Mouse (Mus musculus) thymus, postnatal 25 days (tissue): Measurements from ENCODE around the gene Cox4i2.

Experiments used
- DNase-seq: peaks from one replicate; pipeline ENCODE4 v3.0.0; 2022

Cox4i2 gene

DNA sequence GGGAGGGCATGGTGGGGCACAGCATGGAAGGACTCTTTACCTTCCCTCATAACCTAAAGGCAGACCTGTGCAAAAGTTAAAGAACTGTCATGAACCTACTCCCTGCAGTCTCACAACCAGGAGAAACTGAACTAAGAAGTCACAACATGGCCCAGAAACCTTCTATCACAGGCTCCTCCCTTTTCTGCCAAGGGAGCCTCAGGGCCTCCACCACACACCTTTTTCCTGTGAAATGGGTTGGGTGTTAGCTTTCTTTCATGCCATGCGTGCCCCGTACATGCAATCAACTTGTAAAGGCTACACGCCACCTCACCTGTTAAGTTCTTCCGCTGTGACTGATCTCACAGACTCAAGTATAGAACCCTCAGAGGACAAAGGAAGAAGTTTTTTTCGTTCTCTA is 49.1 kb downstream of the Cox4i2 start:
- no peak for DNase-seq

DNA sequence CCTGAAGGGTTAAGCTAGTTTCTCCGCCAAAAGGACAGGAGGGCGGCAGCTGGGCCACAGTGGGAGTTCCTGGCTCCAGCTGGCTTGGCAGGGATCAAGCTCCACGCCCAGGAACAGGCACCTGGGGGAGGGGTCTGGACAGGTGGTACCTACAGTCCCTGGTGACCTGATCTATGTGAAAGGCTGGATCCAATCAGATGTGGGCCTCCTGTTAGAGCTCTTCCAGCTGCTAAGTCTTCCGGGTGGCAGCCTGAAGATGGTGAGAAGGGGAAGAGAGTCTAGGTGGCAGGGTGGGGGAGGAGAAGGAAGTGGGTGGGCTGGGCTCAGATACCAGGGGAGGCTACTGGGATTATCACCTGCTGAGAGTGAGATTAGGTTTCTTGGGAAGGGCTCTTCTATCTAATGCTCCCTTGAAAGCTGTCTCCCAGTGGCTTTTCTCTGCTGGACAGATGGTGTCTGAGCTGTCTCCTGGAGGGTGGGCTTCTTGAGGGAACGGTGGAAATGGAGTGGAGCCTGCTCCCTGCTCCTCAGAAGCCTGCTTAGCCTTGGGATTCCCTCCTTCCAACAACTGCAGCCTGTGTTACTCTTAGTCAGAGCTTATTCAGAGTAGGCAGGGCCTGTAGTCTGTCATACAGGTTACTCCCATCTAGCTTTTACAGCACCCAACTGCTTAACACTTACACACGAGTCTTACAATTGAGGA is 50.6 kb downstream of the Cox4i2 start:
- peak; percentile 63 for DNase-seq

DNA sequence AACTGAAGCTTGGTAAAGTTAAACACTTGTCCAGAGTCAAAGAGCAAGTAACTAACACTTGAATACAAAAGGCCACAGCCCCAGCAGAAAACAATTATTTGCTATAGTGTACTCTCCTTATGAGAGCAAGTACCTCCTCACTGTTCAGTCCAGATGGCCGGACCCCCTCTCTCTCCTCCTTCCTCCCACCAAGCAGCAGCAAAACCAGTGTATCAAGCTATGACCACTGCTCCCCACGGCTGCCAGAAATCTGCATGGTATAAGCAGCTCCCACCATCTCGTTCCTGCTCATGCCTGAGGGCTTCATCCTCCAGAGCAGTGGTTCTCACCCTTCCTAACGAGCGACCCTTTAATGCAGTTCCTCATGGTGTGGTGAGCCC is 51.1 kb downstream of the Cox4i2 start:
- no peak for DNase-seq

DNA sequence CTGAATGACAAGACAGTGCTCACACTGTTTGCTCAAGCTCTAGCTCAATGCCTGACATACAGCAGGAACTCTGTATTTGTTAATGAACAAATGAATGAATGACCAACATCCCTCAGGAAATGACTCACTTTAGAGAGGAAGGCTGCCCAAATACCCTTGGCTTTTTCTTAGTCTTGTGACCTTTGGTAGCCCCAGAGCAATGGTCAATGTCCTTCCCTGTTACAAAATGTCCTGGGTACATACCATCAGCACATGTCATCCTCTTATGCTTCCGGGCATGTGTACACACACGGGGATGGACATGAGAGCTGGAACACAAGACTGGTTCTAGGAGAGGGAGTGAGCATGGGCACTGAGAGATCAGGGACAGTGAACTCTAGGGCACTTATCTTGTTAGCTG is 52.1 kb downstream of the Cox4i2 start:
- DNase-seq: no peak

DNA sequence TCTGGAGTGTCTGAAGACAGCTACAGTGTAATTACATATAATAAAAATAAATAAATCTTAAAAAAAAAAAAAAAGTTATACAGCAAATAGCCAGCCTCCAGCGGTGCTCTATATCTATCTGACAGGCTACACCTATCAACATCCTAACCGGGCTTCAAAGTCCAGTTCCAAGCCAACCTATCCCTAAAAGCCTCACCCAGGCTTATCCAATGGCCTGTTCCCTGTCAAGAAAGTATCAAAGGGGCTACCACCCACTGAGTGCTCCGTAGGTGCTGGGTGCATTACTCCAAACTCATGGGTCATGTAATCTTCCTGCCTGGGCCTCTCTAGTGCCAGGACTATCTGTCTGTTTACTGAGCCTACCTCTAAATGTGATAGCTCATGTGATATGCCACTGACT is 54.2 kb downstream of the Cox4i2 start:
- DNase-seq: no peak

DNA sequence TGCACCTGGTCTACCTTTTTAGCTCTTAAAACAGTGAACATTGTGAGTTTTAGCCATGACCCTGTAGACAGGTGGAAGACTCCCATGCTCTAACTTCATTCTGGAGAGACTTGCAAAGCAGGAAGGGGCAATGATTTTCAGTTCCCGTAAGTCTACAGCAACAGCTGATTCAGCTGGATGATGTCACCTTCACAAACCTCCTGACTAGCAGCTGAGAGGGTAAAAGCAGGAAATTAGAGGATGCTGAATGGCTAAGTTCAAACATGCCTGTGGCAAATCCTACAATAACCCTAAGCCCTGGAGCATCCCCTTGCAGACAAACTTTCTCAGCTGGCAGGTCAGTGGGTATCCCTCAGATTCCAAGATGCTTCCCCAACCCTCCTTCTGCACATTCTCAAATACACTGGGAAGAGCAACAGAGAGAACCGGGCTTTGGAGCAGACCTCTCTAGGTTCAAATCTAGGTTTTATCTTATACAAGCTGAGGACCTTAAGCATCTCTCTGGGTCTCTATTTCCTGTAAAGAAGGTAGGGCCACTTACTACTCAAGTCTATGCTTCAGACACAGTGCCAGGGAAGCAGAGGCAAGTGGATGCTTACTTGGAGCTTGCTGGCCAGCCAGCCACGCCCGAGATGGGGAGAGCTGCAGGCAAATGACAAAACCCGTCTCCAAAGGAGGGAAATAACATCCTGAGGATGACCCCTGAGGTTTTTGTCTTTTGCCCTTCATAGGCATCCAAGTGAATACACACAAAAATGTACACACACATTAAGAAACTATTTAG is 56.4 kb downstream of the Cox4i2 start:
- DNase-seq: no peak

DNA sequence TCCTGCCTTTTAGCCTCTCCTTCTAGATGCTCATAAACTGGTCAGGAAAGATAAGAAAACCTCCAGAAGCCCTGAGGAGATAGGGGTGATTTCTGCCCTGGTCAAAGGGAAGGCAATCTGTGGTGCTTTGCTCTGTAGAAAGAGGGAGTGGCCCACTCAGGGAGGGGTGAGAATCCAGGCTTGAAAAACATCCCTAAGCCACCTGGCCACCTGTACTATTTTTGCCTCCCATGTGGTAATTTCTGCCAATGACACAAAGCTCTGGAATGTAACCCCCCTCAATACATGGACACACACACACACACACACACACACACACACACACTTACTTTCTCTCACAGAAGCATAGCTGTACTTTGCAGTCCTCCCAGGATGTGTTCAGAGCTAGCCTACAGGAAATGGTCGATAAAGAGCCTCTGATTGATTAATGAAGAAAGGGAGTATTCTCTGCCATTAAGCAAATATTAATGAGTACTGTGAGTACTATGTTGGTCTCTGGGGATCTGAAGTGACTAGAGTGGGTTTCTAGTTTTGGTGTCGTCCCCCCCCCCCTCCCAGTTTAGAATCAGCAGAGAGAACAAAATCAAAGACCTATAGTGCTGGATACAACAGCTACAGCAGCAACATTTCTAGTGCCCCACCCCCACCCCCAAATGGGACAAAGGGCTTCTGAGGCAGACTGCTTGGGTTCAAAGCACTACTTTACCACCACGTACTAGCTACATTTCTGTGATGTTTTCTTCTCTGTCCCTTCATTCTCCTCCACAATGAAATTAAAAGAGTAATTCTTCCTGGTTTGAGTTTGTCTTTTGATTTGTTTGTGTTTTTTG is 57.6 kb downstream of the Cox4i2 start:
- no peak for DNase-seq

DNA sequence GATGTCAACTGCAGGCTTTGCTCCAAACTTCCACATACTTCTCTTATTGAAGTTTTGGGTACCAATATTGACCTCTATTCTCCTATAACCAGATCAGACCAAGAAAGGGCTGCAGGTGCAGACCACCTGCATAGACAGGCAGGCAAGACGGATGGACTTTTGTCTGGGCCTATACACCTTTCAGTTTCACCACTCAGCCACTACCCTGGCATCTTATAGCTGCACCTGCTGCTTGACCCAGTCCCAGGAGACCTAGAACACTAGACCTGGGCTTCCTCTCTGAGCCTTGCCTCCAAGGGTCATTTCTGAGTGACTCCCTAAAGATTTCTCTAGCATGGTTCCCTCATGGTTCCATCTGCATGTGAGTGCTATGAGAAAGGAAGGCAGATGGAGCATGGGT is 59.3 kb downstream of the Cox4i2 start:
- DNase-seq: peak; percentile 21

DNA sequence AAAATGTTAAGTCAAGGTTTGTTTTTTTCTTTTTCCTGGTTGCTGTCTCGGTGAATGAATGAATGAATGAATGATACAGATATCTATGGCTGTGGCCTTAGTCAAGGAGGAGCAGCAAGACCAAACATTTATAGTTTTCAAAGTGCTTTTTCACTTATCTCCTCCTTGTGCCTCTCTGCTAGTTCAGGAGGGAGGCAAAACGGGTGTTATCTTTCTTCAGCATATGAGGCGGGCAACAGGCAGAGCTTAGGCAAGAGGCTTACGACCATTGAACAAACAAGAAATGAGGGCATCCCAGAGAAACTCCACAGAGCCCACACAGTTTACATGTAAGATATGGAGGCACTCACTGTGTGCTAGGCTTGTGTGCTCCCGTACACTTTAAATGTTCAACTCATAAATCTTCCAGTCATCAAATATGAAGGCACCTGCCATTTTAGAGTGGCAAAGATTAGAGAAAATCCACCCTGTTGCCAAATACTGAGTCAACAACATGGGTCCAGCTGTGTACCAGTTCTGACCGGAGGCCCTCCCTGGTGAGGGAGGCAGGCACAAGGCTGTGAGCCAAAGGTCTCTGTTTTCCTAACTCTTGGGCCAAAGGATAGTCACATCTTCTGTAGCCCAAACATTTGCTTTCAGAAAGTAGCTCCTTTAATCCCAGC is 60.4 kb downstream of the Cox4i2 start:
- peak; percentile 8 for DNase-seq
